In genomic region chr11:48816281-48816781, GRCm38 (mm10) we compare ENCODE assay signal across 8 mouse cellular contexts. TPM values are rescaled to one million over a fixed set of nuclear protein-coding genes. Genes with fewer than 3 reads are reported as not detected.
DNase-seq lines count a peak whose midpoint lies in the region; ATAC-seq and TF ChIP-seq lines count a peak whose summit lies in the region.

No protein-coding gene starts in this region.

- in situ Hi-C loops in Patski (cut with MboI; ENCODE audit: low pct_unique_long_range_greater_than_20kb) = loop anchor here (25.0 kb wide), 1 partner anchor 871 kb away; no protein-coding TSS in a partner anchor

- H3K9me3 ChIP-seq in forebrain, embryonic 10.5 days = no peaks in the 10 kb centered on the region
- H3K9me3 ChIP-seq in hindbrain, embryonic 14.5 days (ENCODE audit: control insufficient read depth, low read length) = no peaks in the 10 kb centered on the region
- H3K9me3 ChIP-seq in limb, embryonic 10.5 days (replicated peaks) = no peaks in the 10 kb centered on the region

- H3K4me1 ChIP-seq in forebrain, embryonic 10.5 days = peaks cover 22% of the 10 kb centered on the region
- peaks cover 29% of the 10 kb centered on the region for H3K4me1 ChIP-seq in hindbrain, embryonic 14.5 days (replicated peaks; ENCODE audit: control insufficient read depth, insufficient read depth, low read length)
- H3K4me1 ChIP-seq in limb, embryonic 10.5 days = peaks cover 15% of the 10 kb centered on the region

- DNase-seq in cerebellum, adult 11 months = peak; percentile 64
- DNase-seq in Patski (ENCODE audit: low read depth, low spot score) = no peak
- DNase-seq in forebrain, embryonic 10.5 days (ENCODE audit: extremely low spot score, low spot score) = peak; percentile 66
- DNase-seq in hindbrain, embryonic 14.5 days (ENCODE audit: low spot score) = no peak
- peak; percentile 70 for DNase-seq in limb, embryonic 10.5 days (ENCODE audit: low spot score)
- peak; percentile 76 for DNase-seq in mesoderm, embryonic 11.5 days (ENCODE audit: low read depth, low spot score)
- DNase-seq in spleen, postnatal 10 days (ENCODE audit: low spot score in 2 of 2) = peak; percentile 46 to 67

- CTCF ChIA-PET in Patski (lab: Charles Lee) = interaction anchor here (0.9 kb wide), 1 partner anchor 9 kb away, joined by 4 read pairs; no protein-coding TSS in a partner anchor

- H3K27ac ChIP-seq in forebrain, embryonic 10.5 days = peak overlapping the region; percentile 95
- peak overlapping the region; percentile 76 for H3K27ac ChIP-seq in hindbrain, embryonic 14.5 days
- H3K27ac ChIP-seq in limb, embryonic 10.5 days = peak overlapping the region; percentile 96

- WGBS in forebrain, embryonic 10.5 days = 6% methylated on average over 23 of the region's 23 CpGs
- WGBS in hindbrain, embryonic 14.5 days = 5% methylated on average over 23 of the region's 23 CpGs
- WGBS in limb, embryonic 10.5 days = 6% methylated on average over 23 of the region's 23 CpGs

- peaks cover 38% of the 10 kb centered on the region for H3K36me3 ChIP-seq in forebrain, embryonic 10.5 days (replicated peaks)
- peaks cover 34% of the 10 kb centered on the region for H3K36me3 ChIP-seq in hindbrain, embryonic 14.5 days (replicated peaks; ENCODE audit: control insufficient read depth, insufficient read depth)
- H3K36me3 ChIP-seq in limb, embryonic 10.5 days = peaks cover 41% of the 10 kb centered on the region

- H3K4me2 ChIP-seq in hindbrain, embryonic 14.5 days (replicated peaks) = peak overlapping the region; percentile 87

- H3K9ac ChIP-seq in hindbrain, embryonic 14.5 days = peak overlapping the region; percentile 88

- POLR2A ChIA-PET in Patski (lab: Charles Lee) = interaction anchor here (1.1 to 2.3 kb wide), 3 partner anchors 9 to 42 kb away, joined by 4 to 14 read pairs (median 5); partner anchors contain the start of gene Rack1

- ATAC-seq in cerebellum, adult (ENCODE audit: insufficient number of reproducible peaks, low FRiP score, low TSS enrichment) = no peak
- peak; percentile 44 for ATAC-seq in Patski
- ATAC-seq in hindbrain, embryonic 14.5 days (ENCODE audit: low FRiP score) = peak; percentile 65

- TF ChIP-seq CTCF in Patski (IDR thresholded peaks at IDR 0.05) = no peak

- H3K27me3 ChIP-seq in Patski = no peaks in the 10 kb centered on the region
- H3K27me3 ChIP-seq in forebrain, embryonic 10.5 days (ENCODE audit: poor library complexity, severe bottlenecking) = no peaks in the 10 kb centered on the region
- H3K27me3 ChIP-seq in hindbrain, embryonic 14.5 days (ENCODE audit: control insufficient read depth, insufficient read depth, low read length) = no peaks in the 10 kb centered on the region
- no peaks in the 10 kb centered on the region for H3K27me3 ChIP-seq in limb, embryonic 10.5 days (ENCODE audit: low read depth, poor library complexity, severe bottlenecking)

- peak overlapping the region; percentile 90 for H3K4me3 ChIP-seq in forebrain, embryonic 10.5 days
- H3K4me3 ChIP-seq in hindbrain, embryonic 14.5 days (replicated peaks; ENCODE audit: low read length) = peak overlapping the region; percentile 81
- peak overlapping the region; percentile 76 for H3K4me3 ChIP-seq in limb, embryonic 10.5 days

RNA-seq across cellular contexts. Expression of gene Trim41, which starts 0.8 kb away (rescaled TPM):
- polyA plus RNA-seq in Patski (2021) = 63.9 TPM
- 4.0 and 4.6 TPM in 2 replicates for polyA plus RNA-seq in forebrain, embryonic 10.5 days (2016; fragmentation: Nextera tagmentation; extraction: Ambion mirVana)
- 4.6 and 5.6 TPM in 2 replicates for polyA plus RNA-seq in hindbrain, embryonic 14.5 days (2014; fragmentation: Nextera tagmentation; extraction: Ambion mirVana)
- polyA plus RNA-seq in limb, embryonic 10.5 days (2016; fragmentation: Nextera tagmentation; extraction: Ambion mirVana) = 4.2 and 6.1 TPM in 2 replicates

RNA-seq across cellular contexts. Expression of gene Trim7, which starts 9.6 kb away (rescaled TPM):
- 9.5 TPM for polyA plus RNA-seq in Patski (2021)
- 0.07 and 0.31 TPM in 2 replicates for polyA plus RNA-seq in forebrain, embryonic 10.5 days (2016; fragmentation: Nextera tagmentation; extraction: Ambion mirVana)
- polyA plus RNA-seq in hindbrain, embryonic 14.5 days (2014; fragmentation: Nextera tagmentation; extraction: Ambion mirVana) = 1.7 and 2.5 TPM in 2 replicates
- polyA plus RNA-seq in limb, embryonic 10.5 days (2016; fragmentation: Nextera tagmentation; extraction: Ambion mirVana) = 0.70 TPM in 1 of 2 replicates, not detected in the other

RNA-seq across cellular contexts. Expression of gene Gm12184, which starts 10.1 kb away (rescaled TPM):
- polyA plus RNA-seq in Patski (2021) = 3.4 TPM
- polyA plus RNA-seq in forebrain, embryonic 10.5 days (2016; fragmentation: Nextera tagmentation; extraction: Ambion mirVana) = 2.3 and 4.3 TPM in 2 replicates
- 1.6 and 2.4 TPM in 2 replicates for polyA plus RNA-seq in hindbrain, embryonic 14.5 days (2014; fragmentation: Nextera tagmentation; extraction: Ambion mirVana)
- 2.9 and 5.1 TPM in 2 replicates for polyA plus RNA-seq in limb, embryonic 10.5 days (2016; fragmentation: Nextera tagmentation; extraction: Ambion mirVana)

RNA-seq across cellular contexts. Expression of gene Rack1, which starts 16.2 kb away (rescaled TPM):
- polyA plus RNA-seq in Patski (2021) = 1,050 TPM
- polyA plus RNA-seq in forebrain, embryonic 10.5 days (2016; fragmentation: Nextera tagmentation; extraction: Ambion mirVana) = 850 and 861 TPM in 2 replicates
- 418 and 454 TPM in 2 replicates for polyA plus RNA-seq in hindbrain, embryonic 14.5 days (2014; fragmentation: Nextera tagmentation; extraction: Ambion mirVana)
- 818 and 973 TPM in 2 replicates for polyA plus RNA-seq in limb, embryonic 10.5 days (2016; fragmentation: Nextera tagmentation; extraction: Ambion mirVana)

RNA-seq across cellular contexts. Expression of gene Irgm1, which starts 55.2 kb away (rescaled TPM):
- polyA plus RNA-seq in Patski (2021) = 39.2 TPM
- 1.2 and 1.6 TPM in 2 replicates for polyA plus RNA-seq in forebrain, embryonic 10.5 days (2016; fragmentation: Nextera tagmentation; extraction: Ambion mirVana)
- 4.0 and 4.2 TPM in 2 replicates for polyA plus RNA-seq in hindbrain, embryonic 14.5 days (2014; fragmentation: Nextera tagmentation; extraction: Ambion mirVana)
- polyA plus RNA-seq in limb, embryonic 10.5 days (2016; fragmentation: Nextera tagmentation; extraction: Ambion mirVana) = 1.0 and 1.4 TPM in 2 replicates

Comparison
In these comparisons a context has a peak if more than half of its experiments do, and no peak if none do; other contexts are left out.
1. DNase-seq: peak in cerebellum, adult 11 months (single experiment), forebrain, embryonic 10.5 days (single experiment), limb, embryonic 10.5 days (single experiment), mesoderm, embryonic 11.5 days (single experiment) and spleen, postnatal 10 days (2 of 2); none in Patski (single experiment) and hindbrain, embryonic 14.5 days (single experiment).
2. Peak in every context shown above with its lines, with median percentiles within 50 percentile points of each other: H3K27ac ChIP-seq and H3K4me3 ChIP-seq.